Mouse (Mus musculus) G1E (cell line): ENCODE data around the gene Fbxl21.

Source experiments
- CTCF ChIP-seq: IDR thresholded peaks from 2 replicates; pipeline ENCODE4 v1.5.1; 2012; ENCODE audit warnings: low read depth, low read length, inconsistent platforms, mixed read lengths
- GATA1 ChIP-seq: IDR thresholded peaks from 2 replicates; pipeline ENCODE4 v1.6.1; 2012; ENCODE audit warnings: borderline replicate concordance, low read length, inconsistent platforms, mixed read lengths
- GATA2 ChIP-seq: IDR thresholded peaks from 2 replicates; pipeline ENCODE4 v1.6.1; 2012; ENCODE audit warnings: low read depth, low read length, inconsistent platforms, borderline replicate concordance
- TAL1 ChIP-seq: conservative IDR thresholded peaks from 2 replicates; pipeline ENCODE4 v1.6.1; 2012; ENCODE audit warnings: low read depth, low read length, inconsistent platforms, mixed read lengths

DNA sequence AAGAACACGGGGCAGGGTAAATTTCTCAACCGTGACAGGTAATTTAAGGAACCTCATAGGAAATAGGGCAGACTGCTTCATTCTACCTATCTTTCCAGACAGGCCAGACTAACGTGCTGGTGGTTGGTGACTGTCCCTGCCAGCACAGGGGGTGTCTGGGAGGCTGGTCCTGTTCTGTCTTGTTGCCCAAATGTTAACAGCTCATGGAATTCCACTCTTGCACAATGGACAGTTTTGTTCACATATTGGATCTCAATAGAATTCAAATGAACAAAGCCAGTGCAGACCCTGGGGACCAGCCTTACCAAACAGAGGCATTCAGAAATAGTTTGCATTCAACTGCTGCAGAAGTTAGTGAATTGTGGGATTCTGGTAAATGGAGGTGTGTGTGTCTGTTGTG, 22.7 kb downstream of the Fbxl21 start:
- TF ChIP-seq CTCF, result no peak
- no peak for TF ChIP-seq TAL1
- no peak for TF ChIP-seq GATA1
- TF ChIP-seq GATA2, result no peak
